Mouse (Mus musculus) small intestine, adult 2 months (tissue): ENCODE measurements around the gene Iba57.

Source experiments
- CTCF ChIP-seq: fragments of 200-500 bp; IDR thresholded peaks from 2 replicates; pipeline ENCODE4 v1.5.1; 2012; ENCODE audit warnings: low read depth, mild to moderate bottlenecking, control low read depth, inconsistent platforms, low read length, moderate library complexity, mixed read lengths; ENCODE audit not compliant: insufficient replicate concordance, insufficient read length; ENCODE audit errors: extremely low read depth
- POLR2A ChIP-seq: fragments of 200-500 bp; IDR thresholded peaks from 2 replicates; pipeline ENCODE4 v1.6.1; 2012; ENCODE audit warnings: low read depth, mild to moderate bottlenecking, control low read depth, inconsistent platforms, low read length, moderate library complexity

DNA sequence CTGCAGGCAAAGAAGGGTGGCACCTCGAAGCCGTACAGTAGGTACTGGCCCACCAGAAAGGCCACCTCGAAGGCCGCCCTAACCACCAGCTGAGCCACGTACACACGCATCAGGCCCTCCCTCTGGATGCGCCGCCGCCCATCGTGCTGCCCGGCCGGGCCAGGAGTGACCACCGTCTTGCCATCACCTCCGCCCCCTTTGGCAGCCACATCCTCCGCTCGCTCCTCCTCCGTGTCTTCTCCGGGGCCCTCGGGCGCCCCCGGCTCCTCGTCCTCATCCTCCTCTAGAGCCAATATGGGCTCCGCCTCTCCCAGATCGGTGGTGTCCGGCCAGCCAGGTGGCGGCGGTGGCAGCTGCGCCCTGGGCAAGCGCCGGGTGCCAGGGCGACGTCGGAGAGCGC lies 13.4 kb upstream of the Iba57 start:
- TF ChIP-seq POLR2A (no peak), CTCF (no peak)
